Mouse (Mus musculus) cerebellum, adult 9-11 months (tissue): ENCODE data around the gene Tmem45b.

ENCODE experiments used
- DNase-seq: peaks from one replicate; pipeline ENCODE4 v3.0.0; 2022

The Tmem45b gene

GRCm38 (mm10) chr9:31400441-31400840 is 63.8 kb downstream of the Tmem45b start:
- DNase-seq, result peak; percentile 31

GRCm38 (mm10) chr9:31387206-31387605 is 77.1 kb downstream of the Tmem45b start:
- no peak for DNase-seq

- DNase-seq, result no peak
Observed at GRCm38 (mm10) chr9:31386368-31387180, 77.7 kb downstream of the Tmem45b start.

- DNase-seq, result peak; percentile 95
Observed at GRCm38 (mm10) chr9:31385947-31386354, 78.3 kb downstream of the Tmem45b start, which contains the start of gene Nfrkb. Nfrkb (plus strand) TSS chr9:31386192.

- DNase-seq, result no peak
Observed at GRCm38 (mm10) chr9:31385500-31385869, 78.8 kb downstream of the Tmem45b start.

GRCm38 (mm10) chr9:31384786-31385499 is 79.3 kb downstream of the Tmem45b start:
- DNase-seq, result no peak

- DNase-seq, result no peak
Observed at GRCm38 (mm10) chr9:31376661-31377060, 87.6 kb downstream of the Tmem45b start.
